Mouse (Mus musculus): ENCODE results near the gene Cacnb2. TPM values are rescaled to one million over a fixed set of nuclear protein-coding genes. Genes with fewer than 3 reads are reported as not detected.

Cacnb2 gene
- polyA plus RNA-seq (2012; rRNA removed), result 2.3 TPM in 2 replicates

DNA sequence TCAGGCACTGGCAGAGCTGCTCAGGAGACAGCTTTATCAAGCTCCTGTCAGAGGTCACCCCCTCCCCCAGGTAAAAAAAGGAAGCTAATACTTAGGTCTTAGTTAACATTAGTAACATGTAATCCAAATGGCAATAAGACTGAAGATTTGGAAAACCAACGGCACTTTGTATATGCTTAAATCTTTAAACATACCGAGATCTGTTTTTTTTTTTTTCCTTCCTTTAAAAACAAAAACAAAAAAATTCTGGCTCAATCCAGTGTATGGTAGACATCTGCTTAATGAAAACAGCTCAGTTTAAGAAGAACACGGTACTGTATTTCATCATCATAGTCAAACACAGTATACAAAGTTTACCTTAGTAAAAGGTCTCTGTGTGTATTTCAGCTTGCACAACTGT is at the start of gene Cacnb2:
Cacnb2 (plus strand) TSS at position 301 of the 400 bp plus-strand sequence.

Other genes starting within 250 kb of the Cacnb2 start
- gene Slc39a12, start 214.8 kb upstream of the Cacnb2 start, polyA plus RNA-seq (2012; rRNA removed), result not detected in 2 replicates